Mouse (Mus musculus) MEL (cell line): Measurements from ENCODE around the gene Cldn3. TPM values are rescaled to one million over a fixed set of nuclear protein-coding genes. Genes with fewer than 3 reads are reported as not detected.

Experiments
- DNase-seq: peaks from one replicate; pipeline ENCODE4 v3.0.0; 2011; ENCODE audit warnings: low read depth, low spot score
- H3K27ac ChIP-seq: 2 replicates; pipeline ENCODE4 v1.5.1; 2012; ENCODE audit warnings: low read depth, mild to moderate bottlenecking, control low read depth, low read length, moderate library complexity; ENCODE audit not compliant: control insufficient read depth
- H3K27me3 ChIP-seq, 2 experiments: fragments of 150-350 bp in 1 of 2; sonication (generic) in 1 of 2; 2 replicates each; pipeline ENCODE4 v1.6.1; 2012; ENCODE audit warnings: low read length in 2 of 2, mild to moderate bottlenecking in 2 of 2, improper control_type of control experiment in 1 of 2, moderate library complexity in 1 of 2; ENCODE audit not compliant: insufficient read depth in 2 of 2, control insufficient read depth in 1 of 2
- H3K36me3 ChIP-seq, 2 experiments: 2 replicates each; pipeline ENCODE4 v1.6.1; 2012 to 2014; ENCODE audit warnings: low read length in 2 of 2, improper control_type of control experiment in 1 of 2, inconsistent platforms in 1 of 2, mild to moderate bottlenecking in 1 of 2; ENCODE audit not compliant: insufficient read depth in 2 of 2, control insufficient read depth in 1 of 2
- H3K4me1 ChIP-seq, 2 experiments: fragments of 150-350 bp in 1 of 2; sonication (generic) in 1 of 2; 2 replicates each; pipeline ENCODE4 v1.6.1; 2012; ENCODE audit warnings: low read length in 2 of 2, improper control_type of control experiment in 1 of 2, mild to moderate bottlenecking in 1 of 2; ENCODE audit not compliant: insufficient read depth in 2 of 2, control insufficient read depth in 1 of 2
- H3K4me3 ChIP-seq, 2 experiments: fragments of 150-350 bp in 1 of 2; sonication (generic) in 1 of 2; 2 replicates each; pipeline ENCODE4 v1.5.1; 2012; ENCODE audit warnings: low read depth in 2 of 2, low read length in 2 of 2, mild to moderate bottlenecking in 2 of 2, moderate library complexity in 2 of 2, control low read depth in 1 of 2, improper control_type of control experiment in 1 of 2; ENCODE audit not compliant: control insufficient read depth in 1 of 2, insufficient read depth in 1 of 2
- H3K79me2 ChIP-seq: 2 replicates; pipeline ENCODE4 v1.6.1; 2012; ENCODE audit warnings: mild to moderate bottlenecking, low read length, moderate library complexity; ENCODE audit not compliant: control insufficient read depth, poor library complexity, insufficient read depth
- H3K9ac ChIP-seq: 2 replicates; pipeline ENCODE4 v1.6.1; 2012; ENCODE audit warnings: low read depth, mild to moderate bottlenecking, control low read depth, low read length, moderate library complexity; ENCODE audit not compliant: control insufficient read depth, poor library complexity, severe bottlenecking
- H3K9me3 ChIP-seq: fragments of 150-350 bp; sonication (generic); replicated peaks from 2 replicates; pipeline ENCODE4 v1.6.1; 2012; ENCODE audit warnings: mild to moderate bottlenecking, low read length, improper control_type of control experiment, moderate library complexity; ENCODE audit not compliant: insufficient read depth
- CHD1 ChIP-seq: IDR thresholded peaks from 2 replicates; pipeline ENCODE4 v1.6.1; 2012; ENCODE audit warnings: low read depth, mild to moderate bottlenecking, inconsistent platforms, low read length, improper control_type of control experiment
- CTCF ChIP-seq, 3 experiments: IDR thresholded peaks in 2 of 3; conservative IDR thresholded peaks in 1 of 3; 2 replicates each; pipeline ENCODE4 v1.5.1; 2011 to 2012; ENCODE audit warnings: low read length in 3 of 3, low read depth in 2 of 3, mild to moderate bottlenecking in 2 of 3, improper control_type of control experiment in 1 of 3, inconsistent platforms in 1 of 3, mixed read lengths in 1 of 3, moderate library complexity in 1 of 3; ENCODE audit not compliant: control insufficient read depth in 1 of 3, insufficient read depth in 1 of 3, poor library complexity in 1 of 3, severe bottlenecking in 1 of 3
- E2F4 ChIP-seq: IDR thresholded peaks from 2 replicates; pipeline ENCODE4 v1.6.1; 2011; ENCODE audit warnings: low read depth, low read length, improper control_type of control experiment, borderline replicate concordance
- ELF1 ChIP-seq: IDR thresholded peaks from 2 replicates; pipeline ENCODE4 v1.6.1; 2014; ENCODE audit warnings: low read depth, mild to moderate bottlenecking, inconsistent platforms, low read length, improper control_type of control experiment, moderate library complexity
- GATA1 ChIP-seq: IDR thresholded peaks from 2 replicates; pipeline ENCODE4 v1.6.1; 2011; ENCODE audit warnings: low read depth, low read length, improper control_type of control experiment
- HCFC1 ChIP-seq: IDR thresholded peaks from 2 replicates; pipeline ENCODE4 v1.6.1; 2012; ENCODE audit warnings: low read depth, mild to moderate bottlenecking, inconsistent platforms, low read length, improper control_type of control experiment, moderate library complexity
- KAT2A ChIP-seq: conservative IDR thresholded peaks from 2 replicates; pipeline ENCODE4 v1.6.1; 2012; ENCODE audit warnings: low read depth, low read length, improper control_type of control experiment, inconsistent platforms
- MAFK ChIP-seq: IDR thresholded peaks from 2 replicates; pipeline ENCODE4 v1.6.1; 2011; ENCODE audit warnings: low read depth, mild to moderate bottlenecking, low read length, improper control_type of control experiment, borderline replicate concordance
- MEF2A ChIP-seq: IDR thresholded peaks from 2 replicates; pipeline ENCODE4 v1.6.1; 2014; ENCODE audit warnings: low read depth, mild to moderate bottlenecking, inconsistent platforms, low read length, improper control_type of control experiment; ENCODE audit not compliant: poor library complexity, insufficient replicate concordance, severe bottlenecking; ENCODE audit errors: extremely low read depth
- NRF1 ChIP-seq: IDR thresholded peaks from 2 replicates; pipeline ENCODE4 v1.6.1; 2014; ENCODE audit warnings: low read depth, mild to moderate bottlenecking, inconsistent platforms, low read length, improper control_type of control experiment, moderate library complexity; ENCODE audit not compliant: poor library complexity, insufficient read depth, severe bottlenecking
- RAD21 ChIP-seq: IDR thresholded peaks from 2 replicates; pipeline ENCODE4 v1.6.1; 2011; ENCODE audit warnings: mild to moderate bottlenecking, low read depth, low read length, improper control_type of control experiment
- SIN3A ChIP-seq: IDR thresholded peaks from 2 replicates; pipeline ENCODE4 v1.6.1; 2012; ENCODE audit warnings: low read length, improper control_type of control experiment, inconsistent platforms
- TBP ChIP-seq: IDR thresholded peaks from 2 replicates; pipeline ENCODE4 v1.8.0; 2011; ENCODE audit warnings: low read depth, low read length, improper control_type of control experiment
- UBTF ChIP-seq: IDR thresholded peaks from 2 replicates; pipeline ENCODE4 v1.6.1; 2012; ENCODE audit warnings: low read depth, mild to moderate bottlenecking, inconsistent platforms, low read length, improper control_type of control experiment, moderate library complexity, borderline replicate concordance; ENCODE audit not compliant: insufficient read depth
- ZC3H11A ChIP-seq: IDR thresholded peaks from 2 replicates; pipeline ENCODE4 v1.6.1; 2012; ENCODE audit warnings: low read depth, mild to moderate bottlenecking, inconsistent platforms, low read length, improper control_type of control experiment
- ZKSCAN1 ChIP-seq: IDR thresholded peaks from 2 replicates; pipeline ENCODE4 v1.6.1; 2012; ENCODE audit warnings: low read depth, mild to moderate bottlenecking, inconsistent platforms, low read length, improper control_type of control experiment, moderate library complexity
- ZMIZ1 ChIP-seq: IDR thresholded peaks from 2 replicates; pipeline ENCODE4 v1.6.1; 2012; ENCODE audit warnings: low read depth, mild to moderate bottlenecking, inconsistent platforms, low read length, improper control_type of control experiment, moderate library complexity
- ZNF384 ChIP-seq: IDR thresholded peaks from 2 replicates; pipeline ENCODE4 v1.6.1; 2012; ENCODE audit warnings: low read depth, mild to moderate bottlenecking, inconsistent platforms, low read length, improper control_type of control experiment
- polyA plus RNA-seq, 2 experiments: library from polyadenylated mRNA; stranded (reverse) in 1 of 2; unstranded in 1 of 2; fragments of >175 nt in 1 of 2; fragments of >200 nt in 1 of 2; gene quantifications; 2 replicates each; pipeline versions ENCODE4 v1.2.1 to v1.2.4; 2012; ENCODE audit warnings: low replicate concordance in 2 of 2, low read depth in 1 of 2; ENCODE audit not compliant: insufficient read length in 2 of 2, insufficient read depth in 1 of 2, missing spikeins in 1 of 2
- total RNA-seq: library from RNA; depleted of rRNA; stranded (reverse); fragments of 300-350 nt; gene quantifications from 2 replicates; pipeline ENCODE4 v1.2.3, GENCODE M21; 2012

Cldn3 gene
- total and polyA plus RNA-seq, 3 experiments, result 1.1 TPM; not detected in 2

DNA sequence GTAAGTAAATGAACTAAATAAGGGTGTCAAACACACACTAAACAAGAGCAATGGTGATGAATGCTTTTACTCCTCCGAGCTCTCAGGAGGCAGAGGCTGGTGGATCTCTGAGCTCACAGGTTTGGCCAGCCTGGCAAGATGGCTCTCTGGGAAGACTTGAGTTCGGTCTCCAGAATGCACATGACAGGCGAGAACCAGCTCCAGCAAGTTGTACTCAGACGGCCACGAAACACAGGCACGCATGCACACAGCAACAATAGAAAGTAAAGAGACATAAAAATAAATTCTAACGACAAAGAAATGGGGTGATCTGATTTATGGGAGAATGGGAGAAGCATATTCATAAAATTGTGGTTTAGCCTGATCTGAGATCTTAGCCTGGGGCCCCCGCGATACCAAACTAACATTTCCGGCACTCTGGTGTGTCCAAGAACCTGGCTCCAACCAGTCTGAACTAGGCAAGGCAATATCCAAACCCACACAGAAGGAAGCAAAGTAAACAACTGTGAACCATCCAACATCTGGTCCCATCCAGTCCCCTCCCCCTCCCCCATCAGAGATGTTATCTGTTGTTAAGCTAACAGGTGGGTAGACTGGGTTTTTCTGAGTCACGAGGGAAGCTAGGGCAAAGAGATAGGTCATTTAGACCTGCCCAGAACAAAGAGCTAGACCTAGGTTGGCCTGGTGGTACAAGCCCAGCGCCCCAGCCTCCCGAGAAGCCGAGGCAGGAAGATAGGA, 44.4 kb upstream of the Cldn3 start (continued):
- no peak for TF ChIP-seq ZMIZ1
- no peak for TF ChIP-seq RAD21
- no peak for TF ChIP-seq NRF1

DNA sequence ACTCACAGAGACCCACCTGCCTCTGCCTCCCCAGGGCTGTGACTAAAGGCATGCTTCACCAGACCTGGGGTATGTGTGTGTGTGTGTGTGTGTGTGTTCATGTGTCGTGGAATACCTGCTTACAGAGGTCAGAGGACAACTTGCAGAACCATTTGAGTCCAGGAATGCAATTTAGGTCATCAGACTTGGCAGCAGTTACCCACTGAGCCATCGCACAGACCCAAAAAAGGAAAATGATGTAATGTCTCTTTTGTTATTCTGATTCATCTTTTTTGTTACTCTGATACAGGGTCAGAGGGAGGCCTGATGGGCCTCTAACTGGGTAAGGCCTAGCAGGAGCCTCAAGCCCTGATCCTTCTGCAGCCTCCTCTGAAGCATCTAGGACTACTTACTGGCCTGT, 43.3 kb upstream of the Cldn3 start:
- Histone ChIP-seq H3K4me1 (no peaks in the 10 kb centered on the region), H3K4me3 (no peak overlapping the region), H3K27me3 (no peaks in the 10 kb centered on the region), H3K79me2 (no peaks in the 10 kb centered on the region), H3K9me3 (no peaks in the 10 kb centered on the region), H3K36me3 (no peaks in the 10 kb centered on the region), H3K27ac (no peak overlapping the region), H3K9ac (no peak overlapping the region)
- TF ChIP-seq MEF2A, result no peak
- no peak for TF ChIP-seq NRF1
- TF ChIP-seq GATA1, result no peak
- no peak for TF ChIP-seq HCFC1
- no peak for TF ChIP-seq ZKSCAN1
- TF ChIP-seq ELF1, result no peak
- TF ChIP-seq KAT2A, result no peak
- TF ChIP-seq ZNF384, result no peak
- DNase-seq, result no peak

- Histone ChIP-seq H3K9me3 (no peaks in the 10 kb centered on the region), H3K79me2 (no peaks in the 10 kb centered on the region), H3K27me3 (peaks cover 0 to 1% of the 10 kb centered on the region in 2 experiments; a peak in 1 of 4 replicates), H3K27ac (no peak overlapping the region), H3K4me3 (no peak overlapping the region), H3K9ac (no peak overlapping the region), H3K4me1 (no peaks in the 10 kb centered on the region)
- DNase-seq, result no peak
- TF ChIP-seq ZKSCAN1 (no peak), E2F4 (no peak), SIN3A (no peak), TBP (no peak), UBTF (no peak), CTCF (IDR thresholded peaks at IDR 0.05 in 2 of 3, conservative IDR thresholded peaks at IDR 0.05 in 1 of 3; ENCODE audit: control insufficient read depth in 1 of 3, insufficient read depth in 1 of 3, low read depth in 2 of 3, low read length in 3 of 3, poor library complexity in 1 of 3, severe bottlenecking in 1 of 3) (no peak), MAFK (no peak), ZC3H11A (no peak), CHD1 (no peak), MEF2A (no peak)
- TF ChIP-seq, all 39 proteins: peak for 0
- no peaks in the 10 kb centered on the region for H3K36me3 ChIP-seq
These were observed 41.8 kb upstream of the Cldn3 start for GRCm38 (mm10) chr5:134944179-134944578.
